22 mouse cellular contexts compared by ENCODE assay signal in genomic region chr19:24417659-24418004, GRCm38 (mm10). TPM values are rescaled to one million over a fixed set of nuclear protein-coding genes. Genes with fewer than 3 reads are reported as not detected.
DNase-seq lines count a peak whose midpoint lies in the region; ATAC-seq and TF ChIP-seq lines count a peak whose summit lies in the region.
"Had no signal": no experiment of that assay in that cellular context is flagged by ENCODE, and none has a peak within 500 bp of the region (broad histone marks: within the 10 kb centered on the region; RNA-seq: fewer than 3 reads in every experiment).

No protein-coding gene starts in this region.

- TF ChIP-seq CTCF in heart, postnatal 0 days (IDR thresholded peaks at IDR 0.05; ENCODE audit: low read depth), result no peak
- TF ChIP-seq CTCF in bone marrow macrophage, adult 2 months (IDR thresholded peaks at IDR 0.05; ENCODE audit: low read depth, low read length), result no peak
- TF ChIP-seq CTCF in lung, adult 2 months (IDR thresholded peaks at IDR 0.05; ENCODE audit: insufficient read depth, low read length), result no peak

- no peaks in the 10 kb centered on the region for H3K27me3 ChIP-seq in heart, postnatal 0 days (ENCODE audit: control insufficient read depth, insufficient read depth, low read length)
- H3K27me3 ChIP-seq: embryonic facial prominence, embryonic 12.5 days; heart, embryonic 13.5 days; midbrain, embryonic 13.5 days; neural tube, embryonic 15.5 days had no signal

- TF ChIP-seq POLR2A in bone marrow macrophage, adult 2 months (IDR thresholded peaks at IDR 0.05; ENCODE audit: borderline replicate concordance, low read depth, low read length), result no peak
- no peak for TF ChIP-seq POLR2A in lung, adult 2 months (IDR thresholded peaks at IDR 0.05; ENCODE audit: borderline replicate concordance, extremely low read depth, low read depth, low read length)

- no peak for ATAC-seq in heart, postnatal 0 days (ENCODE audit: insufficient read depth, low read depth)
- ATAC-seq: forebrain, embryonic 16.5 days; midbrain, embryonic 13.5 days had no signal

- no peak for DNase-seq in heart, postnatal 0 days (ENCODE audit: low spot score)
- no peak for DNase-seq in heart, postnatal 4 days
- DNase-seq in A20 (ENCODE audit: low read depth, low spot score), result peak; percentile 4
- DNase-seq in left cerebral cortex, postnatal 14 days (ENCODE audit: low spot score in 2 of 2), result peak; percentile 13 to 21
- DNase-seq in lung, adult 2 months, result no peak
- no peak for DNase-seq in adrenal gland, adult 18-20 months (ENCODE audit: low spot score in 2 of 2)
- no peak for DNase-seq in kidney, postnatal 14 days
- DNase-seq: adrenal gland, postnatal 36 days; cerebellum, adult 11 months; gastrocnemius, postnatal 14 days; kidney, adult 2 months; kidney, postnatal 36 days; lung, postnatal 36 days; thymus, postnatal 25 days had no signal

- H3K9me3 ChIP-seq in heart, postnatal 0 days (replicated peaks; ENCODE audit: control insufficient read depth, low read length), result no peaks in the 10 kb centered on the region
- H3K9me3 ChIP-seq: embryonic facial prominence, embryonic 12.5 days; heart, embryonic 13.5 days; hindbrain, embryonic 10.5 days; midbrain, embryonic 13.5 days; neural tube, embryonic 15.5 days had no signal

- H3K4me2 ChIP-seq in heart, postnatal 0 days (ENCODE audit: low read depth, low read length), result no peak overlapping the region
- H3K4me2 ChIP-seq: embryonic facial prominence, embryonic 12.5 days; heart, embryonic 13.5 days; midbrain, embryonic 13.5 days; neural tube, embryonic 15.5 days had no signal

- no peak overlapping the region for H3K9ac ChIP-seq in heart, postnatal 0 days (replicated peaks; ENCODE audit: low read depth, low read length)
- H3K9ac ChIP-seq: embryonic facial prominence, embryonic 12.5 days; heart, embryonic 13.5 days; midbrain, embryonic 13.5 days; neural tube, embryonic 15.5 days had no signal

- H3K27ac ChIP-seq in heart, postnatal 0 days (ENCODE audit: low read depth), result peak overlapping the region; percentile 4; the same call in 1 of the 2 replicates
- peak overlapping the region; percentile 80 for H3K27ac ChIP-seq in bone marrow macrophage, adult 2 months (ENCODE audit: insufficient read depth, low read depth, low read length)
- H3K27ac ChIP-seq: embryonic facial prominence, embryonic 12.5 days; heart, embryonic 13.5 days; hindbrain, embryonic 10.5 days; midbrain, embryonic 13.5 days; neural tube, embryonic 15.5 days had no signal

- no peaks in the 10 kb centered on the region for H3K36me3 ChIP-seq in heart, postnatal 0 days (replicated peaks; ENCODE audit: control insufficient read depth, insufficient read depth, low read length)
- H3K36me3 ChIP-seq: embryonic facial prominence, embryonic 12.5 days; heart, embryonic 13.5 days; hindbrain, embryonic 10.5 days; midbrain, embryonic 13.5 days; neural tube, embryonic 15.5 days had no signal

- WGBS in heart, postnatal 0 days, result 52% methylated on average over 3 of the region's 3 CpGs
- WGBS in lung, adult 2 months, result 64% methylated on average over 3 of the region's 3 CpGs

- H3K4me3 ChIP-seq in heart, postnatal 0 days (ENCODE audit: low read depth, low read length), result no peak overlapping the region
- H3K4me3 ChIP-seq in bone marrow macrophage, adult 2 months (ENCODE audit: insufficient read depth, low read length), result 0 out of 2 replicates have a peak overlapping the region, but pooled peaks have one; percentile 13
- no peak overlapping the region for H3K4me3 ChIP-seq in lung, adult 2 months (replicated peaks; ENCODE audit: extremely low read depth, low read depth, low read length)
- H3K4me3 ChIP-seq: embryonic facial prominence, embryonic 12.5 days; heart, embryonic 13.5 days; hindbrain, embryonic 10.5 days; midbrain, embryonic 13.5 days; myocyte; neural tube, embryonic 15.5 days had no signal

- intact Hi-C loops in left cerebral cortex, postnatal 14 days (cut with DNase I), result no loop called here

- TF ChIP-seq EP300 in heart, postnatal 0 days (IDR thresholded peaks at IDR 0.05; ENCODE audit: low read depth), result no peak

- H3K4me1 ChIP-seq in heart, postnatal 0 days (ENCODE audit: control insufficient read depth, insufficient read depth), result peaks cover 27% of the 10 kb centered on the region
- H3K4me1 ChIP-seq in bone marrow macrophage, adult 2 months (ENCODE audit: control insufficient read depth, insufficient read depth, low read length), result peaks cover 24% of the 10 kb centered on the region
- no peaks in the 10 kb centered on the region for H3K4me1 ChIP-seq in lung, adult 2 months (ENCODE audit: control insufficient read depth, insufficient read depth, low read length)
- H3K4me1 ChIP-seq: embryonic facial prominence, embryonic 12.5 days had no signal

RNA-seq across cellular contexts. Expression of gene Fam122a, which starts 59.5 kb away (rescaled TPM):
- total RNA-seq in heart, postnatal 0 days (2014; rRNA removed; ENCODE audit: low replicate concordance), result 3.9 and 11.4 TPM in 2 replicates
- polyA plus RNA-seq in heart, postnatal 0 days (2015; fragmentation: Nextera tagmentation; extraction: Ambion mirVana), result 48.9 and 55.1 TPM in 2 replicates
- total RNA-seq in heart, postnatal 4 days (2021), result 10 to 100 TPM; 34.7 to 37.2 TPM
- 17.2 and 17.7 TPM in 2 replicates for polyA plus RNA-seq in bone marrow macrophage, adult 2 months (2012; ENCODE audit: insufficient read depth, insufficient read length, missing spikeins)
- total RNA-seq in left cerebral cortex, postnatal 14 days (2021), result 10 to 100 TPM; 26.1 to 31.2 TPM
- 28.4 and 33.3 TPM in 2 replicates for polyA plus RNA-seq in lung, adult 2 months (2012; rRNA removed)
- 10 to 100 TPM; 30.9 to 31.1 TPM for total RNA-seq in adrenal gland, adult 18-20 months (2021)

Comparison
In these comparisons a context has a peak if more than half of its experiments do, and no peak if none do; other contexts are left out.
1. DNase-seq: peak in A20 (single experiment) and left cerebral cortex, postnatal 14 days (2 of 2); none in heart, postnatal 0 days (single experiment), heart, postnatal 4 days (single experiment), lung, adult 2 months (single experiment), adrenal gland, adult 18-20 months (0 of 2) and kidney, postnatal 14 days (single experiment).